Mouse (Mus musculus): ENCODE data around the gene Batf2.
"Not testable (repeated sequence)": the region's sequence is repeated elsewhere in the genome, so short reads cannot be mapped to it uniquely, and the experiment has no call there.

Gene Batf2

GRCm38 (mm10) chr19:6127760-6128341 is 12.9 kb upstream of the Batf2 start, which contains the start of gene Snx15:
Gene Snx15 (minus strand): TSS chr19:6128304.
- in situ Hi-C loops (cut with MboI; ENCODE audit: low pct_unique_long_range_greater_than_20kb in 1 of 2, low sequenced_read_pairs in 2 of 2, unreplicated experiment in 1 of 2): loop anchor here (5.0 to 10.0 kb wide), 3 partner anchors 91 to 166 kb away; partner anchors contain the start of genes Pola2 (in 2 of the 2) and Capn1 (in 1 of the 2)

- in situ Hi-C loops (cut with MboI; ENCODE audit: low pct_unique_long_range_greater_than_20kb in 1 of 2, low sequenced_read_pairs in 2 of 2, unreplicated experiment in 1 of 2): not testable (repeated sequence)
Measured at GRCm38 (mm10) chr19:6130414-6131128, 10.2 kb upstream of the Batf2 start.

- in situ Hi-C loops (cut with MboI; ENCODE audit: low pct_unique_long_range_greater_than_20kb in 1 of 2, low sequenced_read_pairs in 2 of 2, unreplicated experiment in 1 of 2): no loop called here
Measured at GRCm38 (mm10) chr19:6132171-6132827, 8.5 kb upstream of the Batf2 start.

GRCm38 (mm10) chr19:6133197-6133596 is 7.6 kb upstream of the Batf2 start:
- in situ Hi-C loops (cut with MboI; ENCODE audit: low pct_unique_long_range_greater_than_20kb in 1 of 2, low sequenced_read_pairs in 2 of 2, unreplicated experiment in 1 of 2): not testable (repeated sequence)

- in situ Hi-C loops (cut with MboI; ENCODE audit: low pct_unique_long_range_greater_than_20kb in 1 of 2, low sequenced_read_pairs in 2 of 2, unreplicated experiment in 1 of 2): no loop called here
Measured at GRCm38 (mm10) chr19:6136397-6136796, 4.4 kb upstream of the Batf2 start.

- in situ Hi-C loops (cut with MboI; ENCODE audit: low pct_unique_long_range_greater_than_20kb in 1 of 2, low sequenced_read_pairs in 2 of 2, unreplicated experiment in 1 of 2): no loop called here
Measured at GRCm38 (mm10) chr19:6139701-6140100, 1.1 kb upstream of the Batf2 start.

- in situ Hi-C loops (cut with MboI; ENCODE audit: low pct_unique_long_range_greater_than_20kb in 1 of 2, low sequenced_read_pairs in 2 of 2, unreplicated experiment in 1 of 2): no loop called here
Measured at GRCm38 (mm10) chr19:6140374-6140677, 457 bp upstream of the Batf2 start.

- in situ Hi-C loops (cut with MboI; ENCODE audit: low pct_unique_long_range_greater_than_20kb in 1 of 2, low sequenced_read_pairs in 2 of 2, unreplicated experiment in 1 of 2): no loop called here
Measured at GRCm38 (mm10) chr19:6141394-6141749, 589 bp downstream of the Batf2 start, which contains the start of gene Arl2. Gene Arl2 (minus strand): TSS chr19:6141548.

GRCm38 (mm10) chr19:6144842-6145241 is 4.1 kb downstream of the Batf2 start:
- in situ Hi-C loops (cut with MboI; ENCODE audit: low pct_unique_long_range_greater_than_20kb in 1 of 2, low sequenced_read_pairs in 2 of 2, unreplicated experiment in 1 of 2): no loop called here

GRCm38 (mm10) chr19:6155174-6155573 is 14.4 kb downstream of the Batf2 start:
- in situ Hi-C loops (cut with MboI; ENCODE audit: low pct_unique_long_range_greater_than_20kb in 1 of 2, low sequenced_read_pairs in 2 of 2, unreplicated experiment in 1 of 2): no loop called here

GRCm38 (mm10) chr19:6156372-6156771 is 15.6 kb downstream of the Batf2 start:
- in situ Hi-C loops (cut with MboI; ENCODE audit: low pct_unique_long_range_greater_than_20kb in 1 of 2, low sequenced_read_pairs in 2 of 2, unreplicated experiment in 1 of 2): no loop called here

- in situ Hi-C loops (cut with MboI; ENCODE audit: low pct_unique_long_range_greater_than_20kb in 1 of 2, low sequenced_read_pairs in 2 of 2, unreplicated experiment in 1 of 2): no loop called here
Measured at GRCm38 (mm10) chr19:6157220-6157619, 16.4 kb downstream of the Batf2 start.

GRCm38 (mm10) chr19:6163872-6164547 is 23.2 kb downstream of the Batf2 start:
- in situ Hi-C loops (cut with MboI; ENCODE audit: low pct_unique_long_range_greater_than_20kb in 1 of 2, low sequenced_read_pairs in 2 of 2, unreplicated experiment in 1 of 2): no loop called here

GRCm38 (mm10) chr19:6166750-6167149 is 26.0 kb downstream of the Batf2 start:
- in situ Hi-C loops (cut with MboI; ENCODE audit: low pct_unique_long_range_greater_than_20kb in 1 of 2, low sequenced_read_pairs in 2 of 2, unreplicated experiment in 1 of 2): no loop called here

- in situ Hi-C loops (cut with MboI; ENCODE audit: low pct_unique_long_range_greater_than_20kb in 1 of 2, low sequenced_read_pairs in 2 of 2, unreplicated experiment in 1 of 2): no loop called here
Measured at GRCm38 (mm10) chr19:6171215-6171614, 30.4 kb downstream of the Batf2 start.

- in situ Hi-C loops (cut with MboI; ENCODE audit: low pct_unique_long_range_greater_than_20kb in 1 of 2, low sequenced_read_pairs in 2 of 2, unreplicated experiment in 1 of 2): no loop called here
Measured at GRCm38 (mm10) chr19:6174771-6175170, 34.0 kb downstream of the Batf2 start.

- in situ Hi-C loops (cut with MboI; ENCODE audit: low pct_unique_long_range_greater_than_20kb in 1 of 2, low sequenced_read_pairs in 2 of 2, unreplicated experiment in 1 of 2): no loop called here
Measured at GRCm38 (mm10) chr19:6178775-6179174, 38.0 kb downstream of the Batf2 start.

GRCm38 (mm10) chr19:6181629-6182028 is 40.8 kb downstream of the Batf2 start:
- in situ Hi-C loops (cut with MboI; ENCODE audit: low pct_unique_long_range_greater_than_20kb in 1 of 2, low sequenced_read_pairs in 2 of 2, unreplicated experiment in 1 of 2): no loop called here

GRCm38 (mm10) chr19:6182534-6182933 is 41.8 kb downstream of the Batf2 start:
- in situ Hi-C loops (cut with MboI; ENCODE audit: low pct_unique_long_range_greater_than_20kb in 1 of 2, low sequenced_read_pairs in 2 of 2, unreplicated experiment in 1 of 2): no loop called here

Measured in mouse embryonic stem cell (cell line).